Mouse (Mus musculus) embryonic fibroblast, embryonic 13.5 days (primary cell): ENCODE data around the gene Ano5. TPM values are rescaled to one million over a fixed set of nuclear protein-coding genes. Genes with fewer than 3 reads are reported as not detected.

Source experiments
- H3K27ac ChIP-seq: 2 replicates; pipeline ENCODE4 v1.5.1; 2012; ENCODE audit warnings: low read length, control low read depth, inconsistent platforms; ENCODE audit not compliant: insufficient read depth
- H3K4me1 ChIP-seq: 2 replicates; pipeline ENCODE4 v1.6.1; 2011; ENCODE audit warnings: low read length; ENCODE audit not compliant: control insufficient read depth, insufficient read depth
- H3K4me3 ChIP-seq: 2 replicates; pipeline ENCODE4 v1.5.1; 2011; ENCODE audit warnings: mild to moderate bottlenecking, control low read depth, low read length; ENCODE audit not compliant: insufficient read depth
- CTCF ChIP-seq: IDR thresholded peaks from 2 replicates; pipeline ENCODE4 v1.5.1; 2011; ENCODE audit warnings: mild to moderate bottlenecking, control low read depth, low read length, moderate library complexity, borderline replicate concordance; ENCODE audit not compliant: insufficient read depth
- POLR2A ChIP-seq: IDR thresholded peaks from 2 replicates; pipeline ENCODE4 v1.6.1; 2011; ENCODE audit warnings: low read depth, mild to moderate bottlenecking, control low read depth, low read length, moderate library complexity
- polyA plus RNA-seq: library from polyadenylated mRNA; stranded (reverse); fragments of >200 nt; gene quantifications from 2 replicates; pipeline ENCODE4 v1.2.4, GENCODE M21; 2011; ENCODE audit warnings: low read depth; ENCODE audit not compliant: missing spikeins, insufficient read length

Ano5 gene
- polyA plus RNA-seq: 1.5 and 2.8 TPM in 2 replicates

GRCm38 (mm10) chr7:51510671-51511651 lies at the start of gene Ano5:
Gene Ano5, plus strand, starts transcription at chr7:51511029.
- Histone ChIP-seq H3K4me3 (peak within 1 kb of the TSS; percentile 52), H3K4me1 (no peaks in the 10 kb centered on the region), H3K27ac (no peak within 1 kb of the TSS)
- TF ChIP-seq POLR2A (no peak), CTCF (no peak)

- TF ChIP-seq POLR2A (no peak), CTCF (no peak)
- no peak overlapping the region for H3K27ac ChIP-seq
- H3K4me3 ChIP-seq: no peak overlapping the region
- H3K4me1 ChIP-seq: no peaks in the 10 kb centered on the region
Observed at GRCm38 (mm10) chr7:51499396-51499795, 11.4 kb upstream of the Ano5 start.

- no peaks in the 10 kb centered on the region for H3K4me1 ChIP-seq
- TF ChIP-seq CTCF (no peak), POLR2A (no peak)
- no peak overlapping the region for H3K4me3 ChIP-seq
- no peak overlapping the region for H3K27ac ChIP-seq
Observed at GRCm38 (mm10) chr7:51503940-51504339, 6.9 kb upstream of the Ano5 start.

- TF ChIP-seq CTCF: no peak
- TF ChIP-seq POLR2A: no peak
- Histone ChIP-seq H3K27ac (no peak overlapping the region), H3K4me3 (no peak overlapping the region), H3K4me1 (no peaks in the 10 kb centered on the region)
Observed at GRCm38 (mm10) chr7:51510147-51510546, 682 bp upstream of the Ano5 start.

- H3K4me1 ChIP-seq: 0 out of 2 replicates have a peak, but pooled peaks cover 5% of the 10 kb centered on the region
- no peak for TF ChIP-seq POLR2A
- no peak for TF ChIP-seq CTCF
- peak overlapping the region; percentile 75 for H3K27ac ChIP-seq
- no peak overlapping the region for H3K4me3 ChIP-seq
Observed at GRCm38 (mm10) chr7:51539344-51539743, 28.5 kb downstream of the Ano5 start.

GRCm38 (mm10) chr7:51540736-51541135 lies 29.9 kb downstream of the Ano5 start:
- no peak overlapping the region for H3K4me3 ChIP-seq
- 0 out of 2 replicates have a peak, but pooled peaks cover 5% of the 10 kb centered on the region for H3K4me1 ChIP-seq
- TF ChIP-seq CTCF: peak; percentile 55; the same call in 1 of the 2 replicates
- TF ChIP-seq POLR2A: no peak
- H3K27ac ChIP-seq: no peak overlapping the region

- Histone ChIP-seq H3K4me1 (no peaks in the 10 kb centered on the region), H3K27ac (no peak overlapping the region), H3K4me3 (no peak overlapping the region)
- TF ChIP-seq CTCF: no peak
- TF ChIP-seq POLR2A: no peak
Observed at GRCm38 (mm10) chr7:51600021-51600420, 89.2 kb downstream of the Ano5 start.

GRCm38 (mm10) chr7:51603741-51604140 lies 92.9 kb downstream of the Ano5 start:
- Histone ChIP-seq H3K4me3 (no peak overlapping the region), H3K4me1 (no peaks in the 10 kb centered on the region), H3K27ac (no peak overlapping the region)
- TF ChIP-seq CTCF: no peak
- no peak for TF ChIP-seq POLR2A

- H3K4me1 ChIP-seq: no peaks in the 10 kb centered on the region
- no peak for TF ChIP-seq POLR2A
- TF ChIP-seq CTCF: no peak
Observed at GRCm38 (mm10) chr7:51614404-51614803, 103.6 kb downstream of the Ano5 start.

GRCm38 (mm10) chr7:51617941-51618340 lies 107.1 kb downstream of the Ano5 start:
- H3K4me1 ChIP-seq: no peaks in the 10 kb centered on the region
- no peak overlapping the region for H3K27ac ChIP-seq
- no peak overlapping the region for H3K4me3 ChIP-seq
- TF ChIP-seq POLR2A (no peak), CTCF (no peak)

More at GRCm38 (mm10) chr7:51614404-51614803, 103.6 kb downstream of the Ano5 start:
- Histone ChIP-seq H3K4me3 (no peak overlapping the region), H3K27ac (no peak overlapping the region)
